In the genomic region with DNA sequence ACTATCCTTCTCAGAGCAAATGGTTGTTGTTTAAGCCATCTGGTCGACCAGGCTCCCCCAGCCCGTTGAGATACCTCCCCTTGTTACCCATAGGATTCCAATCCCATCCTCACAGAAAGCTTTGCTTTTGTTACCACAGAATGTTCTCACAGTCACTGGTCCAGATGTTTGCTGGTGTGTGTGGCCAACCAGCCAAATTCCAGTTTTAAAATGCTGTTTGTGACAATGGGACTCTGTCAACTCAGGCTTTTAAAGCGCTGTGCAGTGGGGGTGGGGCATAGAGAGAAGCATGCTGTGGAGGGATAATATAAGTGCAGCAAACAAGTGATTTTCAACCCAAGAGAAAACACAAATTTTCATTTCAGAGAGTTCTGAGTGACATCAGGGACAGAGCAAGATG, we compare ENCODE assay signal across 13 mouse cellular contexts. TPM values are rescaled to one million over a fixed set of nuclear protein-coding genes. Genes with fewer than 3 reads are reported as not detected.
"Had no signal": no experiment of that assay in that cellular context is flagged by ENCODE, and none has a peak within 500 bp of the region (broad histone marks: within the 10 kb centered on the region; RNA-seq: fewer than 3 reads in every experiment).

No protein-coding gene starts in this region.

- H3K9ac ChIP-seq: intestine, embryonic 15.5 days; limb, embryonic 15.5 days; liver, embryonic 12.5 days; midbrain, embryonic 12.5 days; neural tube, embryonic 13.5 days had no signal

- H3K4me2 ChIP-seq: intestine, embryonic 15.5 days; limb, embryonic 15.5 days; liver, embryonic 12.5 days; midbrain, embryonic 12.5 days; neural tube, embryonic 13.5 days had no signal

- ATAC-seq: intestine, embryonic 15.5 days; liver, embryonic 12.5 days; midbrain, embryonic 16.5 days had no signal

- H3K36me3 ChIP-seq: intestine, embryonic 15.5 days; limb, embryonic 15.5 days; liver, embryonic 12.5 days; midbrain, embryonic 12.5 days; neural tube, embryonic 13.5 days had no signal

- H3K9me3 ChIP-seq: intestine, embryonic 15.5 days; limb, embryonic 15.5 days; liver, embryonic 12.5 days; midbrain, embryonic 12.5 days; neural tube, embryonic 13.5 days had no signal

- H3K27ac ChIP-seq: intestine, embryonic 15.5 days; left cerebral cortex, adult 2 months; limb, embryonic 15.5 days; liver, embryonic 12.5 days; midbrain, embryonic 12.5 days; neural tube, embryonic 13.5 days had no signal

- H3K4me3 ChIP-seq: intestine, embryonic 15.5 days; left cerebral cortex, adult 2 months; limb, embryonic 15.5 days; liver, embryonic 12.5 days; midbrain, embryonic 12.5 days; neural tube, embryonic 13.5 days had no signal

- H3K4me1 ChIP-seq: intestine, embryonic 15.5 days; liver, embryonic 12.5 days; midbrain, embryonic 12.5 days; neural tube, embryonic 13.5 days had no signal

- DNase-seq: kidney, adult 18-20 months; kidney, postnatal 14 days; retina, postnatal 1 day; right cerebral cortex, postnatal 25 days; thymus, postnatal 4 days had no signal

- H3K27me3 ChIP-seq: intestine, embryonic 15.5 days; limb, embryonic 15.5 days; liver, embryonic 12.5 days; midbrain, embryonic 12.5 days; neural tube, embryonic 13.5 days had no signal

RNA-seq across cellular contexts. Expression of a gene that starts 43.4 kb away (rescaled TPM):
- total RNA-seq: megakaryocyte-erythroid progenitor cell, adult 5-6 weeks had no signal
